Mouse (Mus musculus) urinary bladder, postnatal 4 days (tissue): Measurements from ENCODE around the gene Tmem174.

Source experiments
- DNase-seq, 2 experiments: peaks; one replicate each; pipeline ENCODE4 v3.0.0; 2021 to 2022; ENCODE audit warnings: low spot score in 2 of 2

The Tmem174 gene

DNA sequence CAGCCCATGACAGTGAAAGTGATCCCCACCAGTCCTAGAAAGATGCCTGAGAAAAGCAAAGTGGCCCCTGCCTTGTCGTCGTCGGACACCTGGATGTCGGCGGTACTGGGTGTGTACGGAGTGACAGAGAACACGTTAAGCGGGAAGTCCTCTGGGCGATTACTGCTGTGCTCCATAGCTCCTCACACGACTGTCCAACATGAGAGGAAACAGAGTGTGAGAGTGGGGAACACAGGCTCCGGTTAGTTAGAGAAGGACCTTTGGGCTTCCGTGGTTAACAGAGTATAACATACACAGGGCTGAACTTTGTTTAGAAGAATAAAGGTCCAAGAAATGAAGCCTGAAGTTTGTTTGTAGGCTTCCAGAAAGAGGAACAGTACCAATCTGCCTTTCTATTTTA lies at the start of gene Tmem174:
TSS of gene Tmem174 (minus strand) at position 266 of the 400 bp plus-strand sequence.
- no peak for DNase-seq

DNA sequence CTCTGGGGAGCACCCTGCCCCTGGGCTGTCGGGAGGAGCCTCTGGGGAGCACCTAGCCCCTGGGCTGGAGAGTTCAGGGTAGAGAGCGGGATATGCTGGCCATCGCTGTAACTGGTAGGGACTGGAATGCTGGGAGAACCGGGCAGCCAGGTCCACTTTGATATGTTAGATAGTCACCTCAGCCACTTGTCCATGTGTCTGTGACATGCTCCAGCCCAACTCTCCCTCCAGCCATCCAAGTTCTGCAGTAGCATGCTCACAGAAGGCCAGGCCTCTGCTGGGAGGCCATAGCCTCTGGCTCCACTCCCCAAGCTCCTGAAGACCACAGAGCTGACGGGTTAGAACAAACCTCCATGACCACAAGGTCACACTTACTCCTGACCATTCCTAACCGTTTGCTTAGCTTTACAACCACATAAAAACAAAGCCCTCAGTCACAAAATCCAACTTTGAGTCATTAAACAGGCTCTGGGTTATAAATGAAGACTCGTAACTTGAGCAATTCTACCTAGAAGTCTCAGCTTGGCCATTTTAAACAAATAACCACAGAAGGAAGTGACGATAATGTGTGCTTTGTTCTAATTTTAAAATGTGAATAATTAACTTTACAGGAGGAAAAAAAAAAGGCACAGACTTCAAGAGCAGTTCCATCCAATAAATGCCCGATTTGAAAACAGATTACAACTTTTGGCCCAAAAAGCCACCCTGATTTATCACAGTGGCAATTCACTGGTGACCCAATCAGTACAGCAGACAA lies 47.1 kb upstream of the Tmem174 start:
- DNase-seq, result no peak

DNA sequence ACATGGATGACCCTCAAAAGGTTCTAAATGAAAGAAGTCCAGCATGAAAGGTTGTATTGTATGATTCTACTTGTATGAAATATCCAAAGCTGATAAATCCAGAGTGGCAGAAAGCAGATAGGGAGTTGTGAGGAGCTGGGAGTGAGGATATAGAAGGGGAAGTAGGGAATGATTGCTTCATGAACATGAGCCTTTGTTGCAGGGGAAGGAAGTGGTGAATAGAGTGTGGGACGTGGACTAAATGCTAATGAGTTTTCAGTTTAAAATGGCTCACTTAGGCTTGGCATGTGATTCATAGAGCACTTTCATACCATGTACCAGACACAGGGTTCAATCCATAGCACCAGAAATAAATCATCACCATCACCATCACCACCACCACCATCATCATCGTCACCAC lies 46.2 kb upstream of the Tmem174 start:
- no peak for DNase-seq

DNA sequence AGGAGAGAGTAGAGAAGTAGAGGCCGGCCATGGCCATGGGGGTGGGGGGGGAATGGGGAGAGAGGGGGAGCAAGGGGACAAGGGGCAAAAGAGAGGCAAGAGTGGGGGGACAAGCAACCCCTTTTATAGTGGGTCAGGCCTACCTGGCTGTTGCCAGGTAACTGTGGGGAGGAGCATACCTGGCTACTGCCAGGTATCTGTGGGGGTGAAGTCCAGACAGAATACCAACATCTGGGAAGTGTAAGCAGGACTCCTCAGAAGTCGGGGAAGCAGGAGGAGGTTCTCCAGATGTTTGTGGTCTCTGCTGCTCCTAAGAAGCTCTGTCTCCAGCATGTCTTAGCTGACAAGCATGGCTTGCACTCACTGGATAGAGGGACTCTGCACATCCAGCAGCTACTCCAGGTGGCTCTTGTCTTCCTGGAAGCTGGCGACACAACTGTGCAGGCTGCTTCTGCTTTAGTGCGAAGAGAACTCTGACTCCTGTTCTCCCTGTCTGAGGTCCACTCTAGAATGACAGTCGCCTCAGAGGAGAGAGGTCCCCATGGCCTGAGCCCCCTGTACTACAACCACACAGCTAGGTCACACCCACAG lies 43.4 kb upstream of the Tmem174 start:
- DNase-seq, result no peak

DNA sequence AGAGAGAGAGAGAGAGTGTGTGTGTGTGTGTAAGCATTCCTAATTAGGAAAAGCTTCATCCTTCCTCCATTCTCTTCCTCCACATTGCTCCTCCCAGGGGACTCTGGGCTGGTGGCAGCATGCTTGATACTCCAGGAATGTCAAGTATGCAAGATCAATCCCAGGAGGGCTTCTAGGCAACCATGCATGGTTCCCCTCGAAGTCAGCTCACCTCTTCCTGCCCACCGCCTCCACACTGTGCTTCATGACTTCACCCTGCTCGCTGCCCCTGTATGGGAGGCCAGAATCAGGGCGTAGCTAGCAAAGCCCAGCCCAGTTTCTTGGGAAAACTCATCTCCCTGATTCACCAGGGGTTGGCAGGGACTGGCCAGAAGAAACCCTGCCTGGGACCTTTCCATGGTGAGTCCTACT lies 42.4 kb upstream of the Tmem174 start:
- no peak for DNase-seq

DNA sequence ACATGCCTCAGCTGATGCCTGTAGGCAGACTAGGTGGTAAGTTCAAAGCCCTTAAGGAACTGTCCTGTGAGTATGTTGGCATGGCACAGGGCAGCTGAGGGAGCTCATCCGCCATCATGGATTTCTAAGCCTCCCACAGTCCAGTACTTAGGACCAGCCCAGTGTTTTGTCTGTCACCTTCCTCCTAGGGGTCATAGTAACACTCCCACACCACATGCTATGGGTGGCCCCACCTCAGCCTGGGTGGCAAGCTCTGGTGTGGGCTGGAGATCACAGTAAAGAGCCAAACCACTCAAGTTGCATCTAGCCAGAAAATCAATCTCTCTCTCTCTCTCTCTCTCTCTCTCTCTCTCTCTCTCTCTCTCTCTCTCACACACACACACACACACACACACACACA lies 42.0 kb upstream of the Tmem174 start:
- no peak for DNase-seq

DNA sequence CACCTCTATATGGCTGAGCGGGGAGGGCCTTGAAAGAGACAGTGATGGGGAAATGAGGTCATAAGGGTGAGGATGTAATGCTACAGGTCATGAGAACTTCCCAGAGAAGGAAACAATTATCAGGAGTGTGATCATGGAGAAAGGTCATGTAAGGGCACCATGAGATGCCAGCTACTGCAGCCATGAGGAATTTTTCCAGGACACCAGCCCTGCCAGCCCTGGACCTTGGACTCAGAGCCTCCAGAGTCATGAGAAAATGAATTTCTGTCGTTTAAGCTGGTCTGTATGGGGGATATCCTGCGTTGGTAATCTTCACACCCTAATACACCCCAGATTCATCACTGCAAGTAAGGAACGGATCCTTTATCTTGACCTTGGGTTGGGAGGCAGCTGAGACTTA lies 36.7 kb upstream of the Tmem174 start:
- no peak for DNase-seq

DNA sequence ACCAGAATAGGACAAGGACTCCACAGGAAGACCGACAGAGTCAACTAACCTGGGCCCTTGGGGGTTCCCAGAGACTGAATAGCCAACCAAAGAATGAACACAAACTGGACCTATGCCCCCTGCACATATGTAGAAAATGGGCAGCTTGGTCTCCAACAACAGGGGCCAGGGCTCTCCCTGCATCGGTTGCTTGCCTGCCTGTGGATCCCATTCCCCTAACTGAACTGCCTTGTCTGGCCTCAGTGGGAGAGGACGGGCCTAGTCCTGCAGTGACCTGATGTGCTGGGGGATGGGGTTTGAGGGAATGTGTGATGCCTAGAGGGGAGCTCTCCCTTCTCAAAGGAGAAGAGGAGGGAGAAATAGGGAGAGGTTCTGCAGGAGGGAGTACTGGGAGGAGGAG lies 32.1 kb upstream of the Tmem174 start:
- DNase-seq, result no peak

DNA sequence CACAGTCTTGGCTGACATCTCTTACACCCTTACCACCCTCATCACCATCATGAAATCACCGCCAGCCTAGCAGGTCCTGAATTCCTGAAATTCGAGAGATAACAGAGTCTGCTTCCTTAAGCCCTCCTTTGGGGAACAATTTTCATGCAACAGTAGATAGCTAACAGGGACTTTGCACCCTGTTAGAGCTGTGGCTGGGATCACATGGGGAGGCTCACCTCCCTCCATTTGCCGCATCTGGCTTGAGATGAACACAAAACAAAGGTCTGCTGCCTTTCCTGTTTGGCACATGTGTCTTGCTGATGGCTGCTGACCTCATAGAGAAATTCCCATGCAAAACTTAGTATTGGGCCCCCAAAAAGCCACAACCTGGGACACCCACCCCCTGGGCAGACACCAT lies 30.1 kb upstream of the Tmem174 start:
- no peak for DNase-seq

DNA sequence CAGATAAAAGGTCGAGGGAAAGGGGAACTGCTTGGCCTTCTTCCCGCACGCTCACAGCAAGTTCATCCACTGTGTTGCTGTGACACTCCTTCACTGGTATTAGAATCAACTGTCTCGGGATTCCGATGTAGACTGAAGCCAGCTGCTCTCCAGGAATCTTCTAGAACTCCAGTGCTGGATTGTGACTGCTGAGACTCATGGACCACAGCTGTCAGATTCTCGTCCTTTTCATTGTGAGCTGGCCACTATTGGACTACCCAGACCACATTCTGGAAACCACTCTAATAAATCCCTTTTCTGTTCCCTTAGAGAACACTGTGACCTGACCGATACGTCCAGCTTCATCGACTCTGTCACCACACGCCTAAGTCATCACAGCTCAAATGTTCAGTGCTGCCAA lies 28.0 kb upstream of the Tmem174 start:
- no peak for DNase-seq

DNA sequence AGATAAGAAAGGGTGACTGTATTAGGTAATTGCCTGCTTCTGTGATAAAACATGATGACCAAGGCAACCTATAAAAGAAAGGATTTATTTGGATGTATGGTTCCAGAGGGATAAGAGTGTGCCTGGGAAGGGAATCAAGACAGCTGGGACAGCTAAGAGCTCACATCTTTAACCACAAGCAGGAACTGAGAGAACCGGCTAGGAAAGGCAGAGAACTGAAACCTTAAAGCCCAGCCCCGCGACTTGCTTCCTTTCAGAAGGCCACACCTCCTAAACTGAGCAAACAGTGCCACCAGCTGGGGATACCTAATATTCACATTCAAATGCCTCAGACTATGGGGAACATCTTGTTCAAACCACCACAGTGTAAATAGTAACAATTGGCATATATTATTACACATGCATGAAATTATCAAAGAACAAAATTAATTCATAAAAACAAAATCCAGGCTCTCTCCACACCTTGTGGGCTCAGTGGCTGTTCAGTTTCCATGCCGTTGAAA lies 25.0 kb upstream of the Tmem174 start:
- DNase-seq, result no peak

DNA sequence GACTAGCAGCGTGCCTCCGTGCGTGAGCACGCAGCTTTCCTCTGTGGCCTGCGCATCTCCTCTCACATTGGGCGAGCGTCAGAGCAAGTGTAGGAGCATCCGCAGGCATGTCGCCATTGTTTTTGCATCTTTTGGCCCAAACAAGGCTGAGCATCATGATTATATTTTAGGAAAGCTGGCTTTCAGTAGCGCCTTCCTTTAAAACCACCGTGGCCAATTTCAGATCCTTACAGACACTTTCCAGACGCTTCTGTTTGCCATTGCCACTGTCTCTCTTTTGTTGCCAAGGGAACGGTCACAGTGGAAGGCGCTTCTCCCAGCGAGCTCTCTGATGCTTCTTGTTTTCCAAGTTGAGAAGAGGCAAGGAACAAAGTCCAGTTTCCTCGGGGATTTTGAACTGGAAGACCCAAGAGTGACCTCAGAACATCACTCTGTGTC lies 18.8 kb upstream of the Tmem174 start:
- DNase-seq, result no peak

DNA sequence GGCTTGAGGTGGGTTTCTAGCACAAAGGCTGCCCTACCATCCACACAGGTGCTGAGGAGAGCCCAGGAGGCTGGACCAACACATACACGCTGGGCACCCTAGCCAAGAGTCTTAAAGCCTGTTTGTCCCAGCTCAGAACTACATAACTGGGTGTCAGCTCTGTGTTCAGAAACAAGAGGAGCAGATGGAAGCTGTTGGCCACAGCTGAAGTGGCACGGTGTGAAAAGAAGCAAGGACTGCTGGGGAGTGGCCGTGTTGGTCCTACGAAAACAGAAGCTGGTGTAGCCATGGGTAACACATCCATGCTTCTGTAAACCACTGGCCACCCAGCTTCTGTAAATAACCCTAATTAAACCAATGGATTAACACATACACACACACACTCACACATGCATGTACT lies 18.1 kb upstream of the Tmem174 start:
- no peak for DNase-seq

DNA sequence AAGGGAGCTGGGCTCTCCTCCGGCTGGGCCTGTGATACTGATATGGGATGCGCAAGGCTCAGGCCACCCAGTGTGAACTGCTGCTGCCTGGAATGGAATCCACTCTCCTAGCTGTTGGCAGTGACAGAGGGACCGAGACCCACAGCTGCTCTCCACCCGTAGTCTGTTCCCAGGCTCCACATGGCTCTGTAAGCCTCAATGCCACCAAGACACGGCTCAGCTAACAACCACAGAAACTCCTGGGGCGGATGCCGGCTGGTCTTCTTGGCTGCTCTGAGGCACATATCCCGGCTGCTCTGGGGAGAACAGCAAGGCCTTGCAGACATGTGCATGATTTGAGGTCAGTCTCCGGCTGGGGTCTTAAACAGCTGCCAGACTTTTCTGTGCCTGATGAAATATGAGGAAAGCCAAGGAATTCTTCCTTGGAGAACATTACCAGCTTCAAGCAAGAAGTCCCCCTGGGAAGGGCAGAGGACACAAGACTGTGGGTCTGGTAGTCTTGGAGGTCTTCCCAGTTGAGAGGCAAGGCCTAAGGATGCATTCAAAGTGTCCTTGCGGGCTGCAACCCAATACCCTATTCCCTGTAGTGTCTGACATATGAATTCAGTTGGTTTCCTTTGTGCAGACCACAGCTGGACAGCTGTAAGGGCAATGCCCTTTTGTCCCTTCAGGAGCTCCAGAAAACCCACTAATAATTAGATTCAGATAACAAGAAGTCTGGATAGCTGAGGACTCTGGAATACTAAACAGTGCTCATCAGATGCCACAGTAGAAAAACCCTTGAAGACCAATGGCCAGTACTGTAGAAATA lies 17.1 kb upstream of the Tmem174 start:
- peak in 1 of 2 experiments; percentile 54 for DNase-seq

DNA sequence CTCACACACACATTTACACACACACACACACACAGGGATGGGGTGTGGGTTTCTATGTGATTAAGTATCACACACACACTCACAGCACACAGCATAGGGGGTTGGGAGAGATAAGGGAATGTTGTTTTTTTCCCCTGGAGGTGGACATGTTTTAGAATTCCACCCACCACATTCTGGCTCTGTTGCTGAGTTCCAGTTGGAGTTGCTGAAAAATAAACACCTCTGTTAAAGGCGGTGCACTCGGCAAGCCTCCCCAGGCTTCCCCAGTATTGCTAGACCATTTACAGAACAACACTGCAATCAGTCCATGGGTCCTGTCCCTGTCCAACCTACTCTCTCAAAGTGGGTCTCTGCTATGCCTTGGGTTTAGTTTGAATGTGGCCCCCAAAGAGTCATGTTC lies 15.0 kb upstream of the Tmem174 start:
- no peak for DNase-seq

DNA sequence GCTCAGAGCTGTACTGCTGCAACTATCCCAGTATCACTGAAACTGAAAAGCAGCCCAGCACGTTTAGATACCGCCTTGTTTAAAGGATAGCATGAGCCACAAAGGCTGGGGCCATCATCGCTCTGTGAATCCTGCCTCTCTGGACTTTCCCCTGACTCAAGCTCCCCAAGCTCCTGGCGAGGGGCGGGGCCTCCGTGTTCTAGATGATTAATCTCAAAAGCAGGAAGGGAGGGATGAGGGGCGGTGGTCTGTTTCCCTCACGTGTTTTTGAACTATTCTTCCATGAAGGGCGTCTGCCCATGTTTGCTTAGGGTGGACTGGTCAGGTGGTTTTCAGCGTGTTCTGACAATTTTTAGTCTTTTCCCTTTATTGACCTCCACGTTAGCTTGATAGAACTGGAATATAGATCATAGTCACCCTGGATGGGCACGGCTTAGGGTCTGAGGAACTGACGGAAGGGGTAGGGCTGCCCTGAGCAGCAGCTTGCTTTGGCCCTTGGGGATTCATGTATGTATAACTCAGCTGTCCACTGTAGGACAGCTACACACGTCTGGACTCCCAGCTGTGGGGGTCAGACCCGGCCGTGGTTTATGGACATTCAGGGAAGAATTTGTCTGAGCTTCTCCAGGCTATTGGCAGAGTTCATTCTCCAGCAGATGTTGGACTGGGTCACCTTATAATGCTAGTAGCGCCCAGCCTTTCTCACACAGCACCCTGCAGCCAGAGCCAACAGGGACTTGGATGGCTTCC lies 14.2 kb upstream of the Tmem174 start:
- no peak for DNase-seq

DNA sequence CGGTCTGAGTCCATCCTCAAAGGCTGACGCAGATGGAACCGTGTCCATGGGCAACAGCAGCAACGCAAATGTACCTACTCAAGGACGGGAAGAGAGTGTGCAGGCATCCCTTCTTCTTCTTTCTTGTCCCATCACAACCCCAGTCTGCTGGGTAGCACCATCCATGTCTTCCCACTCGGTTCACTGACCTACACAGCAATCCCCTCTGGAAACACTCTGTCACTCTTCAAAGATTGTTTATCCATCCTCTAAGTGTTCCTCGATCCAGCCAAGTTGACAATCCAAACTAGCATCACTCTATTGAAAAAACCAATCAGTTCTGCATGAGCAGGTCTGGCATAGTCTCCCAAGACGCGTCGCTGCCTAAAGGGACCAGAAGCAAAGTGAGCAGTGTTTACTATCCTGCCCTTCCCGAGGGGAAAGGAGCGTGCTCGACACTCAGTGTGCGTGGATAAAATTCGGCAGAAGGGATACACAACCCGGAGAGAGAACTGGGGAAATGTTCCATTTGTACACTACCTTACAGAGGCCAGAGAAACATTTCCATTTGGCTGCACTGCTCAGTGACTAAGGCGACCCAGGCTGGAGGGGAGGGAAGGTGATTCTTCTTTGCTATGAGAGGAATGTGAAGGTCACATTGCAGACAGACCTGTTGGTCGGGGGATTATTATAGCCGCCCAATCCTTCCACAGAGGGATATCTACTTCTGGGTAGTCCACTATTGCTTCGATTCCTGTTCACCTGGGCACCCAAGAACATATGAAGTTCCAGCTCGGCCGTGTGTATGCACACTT lies 10.8 kb upstream of the Tmem174 start:
- DNase-seq, result no peak

DNA sequence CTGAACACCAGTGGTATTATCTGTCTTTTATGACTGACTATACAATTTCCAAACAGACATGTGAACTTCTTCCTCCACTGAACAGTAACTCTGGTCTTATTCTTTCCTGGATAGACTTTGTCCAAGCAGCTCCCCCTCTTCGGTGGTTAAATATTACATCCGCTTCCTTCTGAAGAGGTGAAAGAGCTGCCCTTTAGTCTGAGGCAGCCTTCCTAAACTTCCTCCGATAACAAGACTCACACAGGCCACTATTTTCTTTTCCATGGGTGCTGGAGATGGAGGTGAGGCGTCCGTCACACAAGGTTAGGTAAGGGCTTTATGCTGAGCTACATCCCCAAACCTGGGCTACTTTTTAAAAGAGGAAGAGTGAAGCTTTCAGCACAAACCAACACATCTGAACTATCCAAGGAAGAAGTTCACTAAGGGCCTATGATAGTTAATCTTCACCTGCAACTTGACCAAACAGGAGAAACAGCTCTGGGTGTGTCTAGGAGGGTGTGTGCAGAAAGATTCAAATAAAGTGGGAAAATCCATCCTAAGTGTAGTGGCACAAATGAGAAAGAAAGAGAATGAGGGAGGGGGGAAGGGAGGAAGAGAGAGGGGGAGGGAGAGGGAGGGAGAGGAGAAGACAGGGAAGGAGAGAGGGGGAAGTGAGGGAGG lies 1.4 kb upstream of the Tmem174 start:
- no peak for DNase-seq

DNA sequence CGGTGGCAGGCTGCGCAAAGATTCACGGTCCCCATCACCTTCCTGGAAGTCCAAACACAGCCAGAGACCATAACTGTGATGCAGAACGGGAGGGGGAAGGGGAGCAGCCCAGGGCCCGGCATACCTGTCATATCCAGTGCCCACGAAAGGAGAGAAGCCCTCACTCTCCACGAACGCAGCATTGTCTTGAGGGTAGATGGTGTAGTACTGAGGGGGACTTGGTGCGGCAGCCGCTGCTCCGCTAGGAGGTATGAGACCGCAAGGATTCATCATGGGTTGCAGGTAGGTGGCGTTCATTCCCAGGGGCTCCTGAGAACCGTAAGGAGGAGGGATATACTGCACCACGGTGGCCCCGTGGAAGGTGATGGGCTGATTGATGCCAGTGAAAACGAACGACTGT lies 639 bp downstream of the Tmem174 start:
- DNase-seq, result no peak

DNA sequence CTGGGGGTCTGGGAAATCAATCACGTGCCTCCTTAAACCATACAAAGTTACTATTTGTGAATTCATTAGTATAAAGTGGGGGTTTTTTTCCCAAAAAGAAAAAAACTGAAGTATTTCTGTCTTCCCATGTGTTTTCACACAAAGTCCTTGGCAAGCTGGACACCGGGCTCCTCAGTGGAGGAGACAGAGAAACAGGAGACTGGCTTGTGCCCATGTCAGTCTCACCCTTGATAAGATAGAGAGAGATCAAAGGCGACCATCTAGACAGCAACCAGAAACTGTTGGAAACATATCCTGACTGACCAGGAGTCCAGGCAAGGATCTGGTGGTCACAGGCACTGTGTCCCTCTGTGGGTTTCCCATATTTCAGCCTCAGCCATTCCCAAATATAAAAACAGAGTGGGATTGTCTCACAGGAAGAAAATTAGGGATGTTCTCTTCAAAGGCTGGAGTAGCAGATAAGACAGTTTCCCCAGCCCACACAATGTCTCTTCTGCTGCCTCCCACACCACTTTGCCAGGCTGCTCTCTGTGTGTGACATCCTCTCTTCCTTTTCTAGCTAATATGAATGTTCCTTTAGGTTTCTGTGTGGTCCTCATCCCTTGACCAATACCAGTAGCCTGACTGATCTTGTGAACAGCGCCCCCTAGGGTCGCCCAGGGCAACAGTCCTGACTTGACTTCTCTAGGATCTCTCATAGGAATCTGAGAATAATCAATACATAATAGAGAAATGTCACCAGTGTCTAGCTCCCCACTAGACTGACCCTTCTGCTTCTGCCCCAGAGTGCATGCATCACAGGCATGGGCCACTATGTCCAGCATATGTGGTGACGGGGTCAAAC lies 3.3 kb downstream of the Tmem174 start:
- no peak for DNase-seq
